Mouse (Mus musculus) intestine, embryonic 16.5 days (tissue): Measurements from ENCODE around the gene Polr2c. TPM values are rescaled to one million over a fixed set of nuclear protein-coding genes. Genes with fewer than 3 reads are reported as not detected.

Experiments used
- ATAC-seq: fragments of 200-750 bp; cut with Nextera tagmentation; 2 replicates; pipeline ENCODE4 v1.8.0; 2017; ENCODE audit warnings: moderate TSS enrichment, moderate library complexity
- H3K27ac ChIP-seq: fragments of 300-500 bp; sonication (generic); 2 replicates; pipeline ENCODE4 v1.5.1; 2014; ENCODE audit warnings: mild to moderate bottlenecking, low read length
- H3K27me3 ChIP-seq: fragments of 300-500 bp; sonication (generic); replicated peaks from 2 replicates; pipeline ENCODE4 v1.6.1; 2014; ENCODE audit warnings: low read length, control low read depth, mixed read lengths; ENCODE audit not compliant: control insufficient read depth, insufficient read depth
- H3K36me3 ChIP-seq: fragments of 300-500 bp; sonication (generic); 2 replicates; pipeline ENCODE4 v1.6.1; 2014; ENCODE audit warnings: low read length, control low read depth; ENCODE audit not compliant: control insufficient read depth, insufficient read depth
- H3K4me1 ChIP-seq: fragments of 300-500 bp; sonication (generic); 2 replicates; pipeline ENCODE4 v1.6.1; 2014; ENCODE audit warnings: low read length, control low read depth, mixed read lengths; ENCODE audit not compliant: control insufficient read depth, insufficient read depth
- H3K4me2 ChIP-seq: fragments of 300-500 bp; sonication (generic); 2 replicates; pipeline ENCODE4 v1.6.1; 2014; ENCODE audit warnings: low read depth, low read length, control low read depth
- H3K4me3 ChIP-seq: fragments of 300-500 bp; sonication (generic); 2 replicates; pipeline ENCODE4 v1.5.1; 2014; ENCODE audit warnings: mild to moderate bottlenecking, low read length
- H3K9ac ChIP-seq: fragments of 300-500 bp; sonication (generic); 2 replicates; pipeline ENCODE4 v1.6.1; 2014; ENCODE audit warnings: low read depth, low read length
- H3K9me3 ChIP-seq: fragments of 300-500 bp; sonication (generic); 2 replicates; pipeline ENCODE4 v1.6.1; 2016; ENCODE audit warnings: low read length, control low read depth; ENCODE audit not compliant: control insufficient read depth
- WGBS: fragments of 180-500 bp; shearing (Covaris S2); extraction: QIAGEN DNeasy Blood & Tissue Kit; methylation state at CpG from one replicate; pipeline ENCODE4 v1.1.7; 2014; 5-methylcytosine and 5-hydroxymethylcytosine counted together
- polyA plus RNA-seq: library from polyadenylated mRNA; unstranded; fragments of >200 nt; fragmentation: Nextera tagmentation; extraction: Ambion mirVana; gene quantifications from 2 replicates; pipeline ENCODE4 v1.2.1, GENCODE M21; 2015

Gene Polr2c
- polyA plus RNA-seq, 1 experiment from 2014 or later: 133 TPM

GRCm38 (mm10) chr8:94862487-94863220, 5.4 kb downstream of the Polr2c start:
- ATAC-seq: no peak
- Histone ChIP-seq H3K27ac (no peak overlapping the region), H3K9me3 (no peaks in the 10 kb centered on the region), H3K27me3 (no peaks in the 10 kb centered on the region), H3K4me2 (no peak overlapping the region), H3K4me3 (no peak overlapping the region), H3K9ac (no peak overlapping the region), H3K4me1 (0 out of 2 replicates have a peak, but pooled peaks cover 2% of the 10 kb centered on the region), H3K36me3 (peaks cover 21% of the 10 kb centered on the region)
- 82% methylated on average over 12 of the region's 12 CpGs for WGBS

- H3K4me1 ChIP-seq: peaks cover 10% of the 10 kb centered on the region
- no peak overlapping the region for H3K4me2 ChIP-seq
- no peak for ATAC-seq
- peaks cover 25% of the 10 kb centered on the region for H3K36me3 ChIP-seq
- no peaks in the 10 kb centered on the region for H3K27me3 ChIP-seq
- no peak overlapping the region for H3K4me3 ChIP-seq
- H3K9ac ChIP-seq: no peak overlapping the region
- WGBS: 67% methylated on average over 10 of the region's 10 CpGs
- no peaks in the 10 kb centered on the region for H3K9me3 ChIP-seq
- H3K27ac ChIP-seq: no peak overlapping the region; the same call in 1 of the 2 replicates
Observed at GRCm38 (mm10) chr8:94863897-94864673, 6.8 kb downstream of the Polr2c start.

- H3K36me3 ChIP-seq: peaks cover 25% of the 10 kb centered on the region
- WGBS: 80% methylated on average over 10 of the region's 10 CpGs
- no peak for ATAC-seq
- peaks cover 22% of the 10 kb centered on the region for H3K4me1 ChIP-seq
- H3K9ac ChIP-seq: no peak overlapping the region
- no peak overlapping the region for H3K4me3 ChIP-seq
- H3K27me3 ChIP-seq: no peaks in the 10 kb centered on the region
- H3K4me2 ChIP-seq: no peak overlapping the region
- H3K27ac ChIP-seq: no peak overlapping the region; the same call in 1 of the 2 replicates
- H3K9me3 ChIP-seq: no peaks in the 10 kb centered on the region
Observed at GRCm38 (mm10) chr8:94865292-94865691, 8.0 kb downstream of the Polr2c start.

GRCm38 (mm10) chr8:94866921-94867320, 9.7 kb downstream of the Polr2c start:
- no peak overlapping the region for H3K4me2 ChIP-seq
- no peak overlapping the region for H3K4me3 ChIP-seq
- no peaks in the 10 kb centered on the region for H3K9me3 ChIP-seq
- no peak for ATAC-seq
- no peak overlapping the region for H3K27ac ChIP-seq
- peaks cover 22% of the 10 kb centered on the region for H3K36me3 ChIP-seq
- H3K9ac ChIP-seq: no peak overlapping the region
- 87% methylated on average over 9 of the region's 9 CpGs for WGBS
- H3K4me1 ChIP-seq: peaks cover 31% of the 10 kb centered on the region
- H3K27me3 ChIP-seq: no peaks in the 10 kb centered on the region

- Histone ChIP-seq H3K27me3 (no peaks in the 10 kb centered on the region), H3K9ac (peak overlapping the region; percentile 70; the same call in 1 of the 2 replicates), H3K4me1 (peaks cover 44% of the 10 kb centered on the region), H3K36me3 (peaks cover 14% of the 10 kb centered on the region; the same call in 1 of the 2 replicates), H3K4me2 (0 out of 2 replicates have a peak overlapping the region, but pooled peaks have one; percentile 8), H3K9me3 (no peaks in the 10 kb centered on the region), H3K27ac (no peak overlapping the region), H3K4me3 (no peak overlapping the region)
- 67% methylated on average over 7 of the region's 7 CpGs for WGBS
- no peak for ATAC-seq
Observed at GRCm38 (mm10) chr8:94869146-94869545, 11.9 kb downstream of the Polr2c start.

- Histone ChIP-seq H3K27ac (0 out of 2 replicates have a peak overlapping the region, but pooled peaks have one; percentile 92), H3K27me3 (no peaks in the 10 kb centered on the region), H3K4me1 (peaks cover 51% of the 10 kb centered on the region), H3K4me3 (peak overlapping the region; percentile 59), H3K4me2 (peak overlapping the region; percentile 96), H3K9ac (peak overlapping the region; percentile 70), H3K9me3 (no peaks in the 10 kb centered on the region), H3K36me3 (peaks cover 14% of the 10 kb centered on the region; the same call in 1 of the 2 replicates)
- WGBS: 38% methylated on average over 4 of the region's 4 CpGs
- no peak for ATAC-seq
Observed at GRCm38 (mm10) chr8:94870003-94870402, 12.8 kb downstream of the Polr2c start.

- Histone ChIP-seq H3K4me2 (peak overlapping the region; percentile 96), H3K4me1 (peaks cover 57% of the 10 kb centered on the region), H3K9me3 (no peaks in the 10 kb centered on the region), H3K9ac (peak overlapping the region; percentile 70), H3K27me3 (no peaks in the 10 kb centered on the region), H3K4me3 (peak overlapping the region; percentile 59), H3K27ac (peak overlapping the region; percentile 92), H3K36me3 (peaks cover 10% of the 10 kb centered on the region; the same call in 1 of the 2 replicates)
- ATAC-seq: no peak
- 11% methylated on average over 22 of the region's 22 CpGs for WGBS
Observed at GRCm38 (mm10) chr8:94870474-94871107, 13.3 kb downstream of the Polr2c start.

GRCm38 (mm10) chr8:94871108-94871894, 14.1 kb downstream of the Polr2c start:
- Histone ChIP-seq H3K9me3 (no peaks in the 10 kb centered on the region), H3K4me2 (peak overlapping the region; percentile 96), H3K4me1 (peaks cover 59% of the 10 kb centered on the region), H3K4me3 (peak overlapping the region; percentile 59), H3K27me3 (no peaks in the 10 kb centered on the region), H3K36me3 (peaks cover 9% of the 10 kb centered on the region; the same call in 1 of the 2 replicates), H3K9ac (peak overlapping the region; percentile 70), H3K27ac (peak overlapping the region; percentile 92)
- ATAC-seq: peak; percentile 87
- under 1% methylated on average over 7 of the region's 7 CpGs for WGBS
